Mouse (Mus musculus): ENCODE measurements around the gene Clip2. TPM values are rescaled to one million over a fixed set of nuclear protein-coding genes. Genes with fewer than 3 reads are reported as not detected.
A peak's percentile ranks its signal among the peaks of the same experiment; 100 is the strongest.

Clip2 gene
- polyA plus RNA-seq, 1 experiment, result 14.2 TPM

DNA sequence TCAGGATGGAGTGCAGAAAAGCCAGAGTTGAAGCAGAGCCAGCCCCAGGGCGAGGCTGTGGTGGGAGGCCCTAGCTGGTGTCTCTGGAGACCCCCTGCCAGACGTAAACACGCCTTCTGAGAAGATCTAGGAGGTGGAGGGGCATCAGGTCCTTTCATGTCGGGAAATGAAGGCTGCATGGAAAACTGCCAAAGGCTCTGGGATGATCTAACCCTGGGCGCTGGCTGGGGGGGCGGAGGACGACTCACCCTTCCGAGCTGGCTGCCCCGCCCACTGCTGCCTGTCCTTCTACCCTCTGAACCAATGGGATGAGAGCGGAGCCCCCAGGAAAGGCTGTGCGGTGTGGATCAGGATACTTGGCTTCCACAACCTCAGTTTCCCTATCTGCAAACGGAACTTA, 112.1 kb downstream of the Clip2 start:
- TF ChIP-seq REST (IDR thresholded peaks at IDR 0.05; ENCODE audit: insufficient read depth, insufficient read length) (no peak), SRF (IDR thresholded peaks at IDR 0.05; ENCODE audit: control insufficient read depth, insufficient read length, low read depth) (no peak), MYOG (IDR thresholded peaks at IDR 0.05; ENCODE audit: control insufficient read depth in 1 of 3, insufficient read depth in 1 of 3, insufficient read length in 2 of 3, low read depth in 2 of 3) (no peak), CEBPB (IDR thresholded peaks at IDR 0.05; ENCODE audit: insufficient read depth, poor library complexity, severe bottlenecking) (no peak), POLR2AphosphoS2 (IDR thresholded peaks at IDR 0.05; ENCODE audit: insufficient read length, low read depth) (no peak), MAX (IDR thresholded peaks at IDR 0.05; ENCODE audit: low read depth) (no peak), POLR2A (IDR thresholded peaks at IDR 0.05; ENCODE audit: insufficient read length, low read depth) (no peak), TCF12 (IDR thresholded peaks at IDR 0.05; ENCODE audit: insufficient read depth, poor library complexity, severe bottlenecking) (no peak), MYOD1 (IDR thresholded peaks at IDR 0.05; ENCODE audit: control insufficient read depth in 1 of 3, insufficient read length in 2 of 3, low read depth in 2 of 3) (no peak), E2F4 (IDR thresholded peaks at IDR 0.05; ENCODE audit: insufficient read depth) (no peak)
- Histone ChIP-seq H3K79me2 (ENCODE audit: control insufficient read depth, insufficient read depth) (peaks cover 92% of the 10 kb centered on the region), H3ac (ENCODE audit: control insufficient read depth, insufficient read length) (no peak overlapping the region), H3K36me3 (ENCODE audit: control insufficient read depth, insufficient read depth) (peaks cover 3% of the 10 kb centered on the region), H3K27me3 (ENCODE audit: control insufficient read depth, insufficient read depth, insufficient read length) (no peaks in the 10 kb centered on the region), H3K4me3 (no peak overlapping the region), H3K4me2 (ENCODE audit: low read depth) (peak overlapping the region; percentile 53)

DNA sequence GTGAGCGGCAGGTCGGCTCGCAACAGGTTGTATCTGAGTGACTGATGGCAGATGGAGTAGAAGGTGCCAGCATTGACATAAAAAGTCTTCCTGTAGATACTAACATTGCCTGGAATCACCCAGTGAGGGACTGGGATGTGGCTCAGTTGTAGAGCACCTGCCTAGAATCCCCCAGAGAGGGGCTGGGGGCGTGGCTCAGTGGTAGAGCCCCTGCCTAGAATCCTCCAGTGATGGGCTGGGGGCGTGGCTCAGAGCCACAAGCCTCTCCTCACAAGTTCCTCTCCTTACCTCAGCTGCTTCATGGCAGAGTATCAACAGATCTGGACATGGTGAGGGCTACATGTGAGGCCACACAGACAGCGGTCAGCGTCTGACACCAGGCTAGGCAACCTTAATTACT, 112.8 kb downstream of the Clip2 start:
- no peak overlapping the region for H3ac ChIP-seq (ENCODE audit: control insufficient read depth, insufficient read length)
- no peak overlapping the region for H3K4me3 ChIP-seq
- peaks cover 3% of the 10 kb centered on the region for H3K36me3 ChIP-seq (ENCODE audit: control insufficient read depth, insufficient read depth)
- TF ChIP-seq SRF (IDR thresholded peaks at IDR 0.05; ENCODE audit: control insufficient read depth, insufficient read length, low read depth) (no peak), E2F4 (IDR thresholded peaks at IDR 0.05; ENCODE audit: insufficient read depth) (no peak)
- H3K27me3 ChIP-seq (ENCODE audit: control insufficient read depth, insufficient read depth, insufficient read length), result no peaks in the 10 kb centered on the region
- peaks cover 92% of the 10 kb centered on the region for H3K79me2 ChIP-seq (ENCODE audit: control insufficient read depth, insufficient read depth)
- peak overlapping the region; percentile 53 for H3K4me2 ChIP-seq (ENCODE audit: low read depth)

Other genes with a start within 250 kb of the Clip2 start
- 79.7 TPM for gene Gtf2i, start 237.7 kb downstream of the Clip2 start, polyA plus RNA-seq (2012; fragmentation: generic; extraction: Trizol)
- 62.0 TPM for gene Gtf2ird1, start 95.7 kb downstream of the Clip2 start, polyA plus RNA-seq (2012; fragmentation: generic; extraction: Trizol)
- gene Syna, start 7.7 kb upstream of the Clip2 start, polyA plus RNA-seq (2012; fragmentation: generic; extraction: Trizol), result 0.19 TPM
- gene Rfc2, start 28.9 kb upstream of the Clip2 start, polyA plus RNA-seq (2012; fragmentation: generic; extraction: Trizol), result 69.3 TPM
- 0.59 TPM for gene Lat2, start 62.6 kb upstream of the Clip2 start, polyA plus RNA-seq (2012; fragmentation: generic; extraction: Trizol)
- gene Eif4h, start 87.1 kb upstream of the Clip2 start, polyA plus RNA-seq (2012; fragmentation: generic; extraction: Trizol), result 293 TPM
- gene Limk1, start 136.2 kb upstream of the Clip2 start, polyA plus RNA-seq (2012; fragmentation: generic; extraction: Trizol), result 22.3 TPM
- gene Eln, start 194.9 kb upstream of the Clip2 start, polyA plus RNA-seq (2012; fragmentation: generic; extraction: Trizol), result 0.02 TPM